Mouse (Mus musculus): ENCODE data around the gene Hspd1. TPM values are rescaled to one million over a fixed set of nuclear protein-coding genes. Genes with fewer than 3 reads are reported as not detected.
"Not testable (repeated sequence)": the region's sequence is repeated elsewhere in the genome, so short reads cannot be mapped to it uniquely, and the experiment has no call there.

The Hspd1 gene
- polyA plus RNA-seq, 1 experiment from 2014 or later, result 240 TPM

DNA sequence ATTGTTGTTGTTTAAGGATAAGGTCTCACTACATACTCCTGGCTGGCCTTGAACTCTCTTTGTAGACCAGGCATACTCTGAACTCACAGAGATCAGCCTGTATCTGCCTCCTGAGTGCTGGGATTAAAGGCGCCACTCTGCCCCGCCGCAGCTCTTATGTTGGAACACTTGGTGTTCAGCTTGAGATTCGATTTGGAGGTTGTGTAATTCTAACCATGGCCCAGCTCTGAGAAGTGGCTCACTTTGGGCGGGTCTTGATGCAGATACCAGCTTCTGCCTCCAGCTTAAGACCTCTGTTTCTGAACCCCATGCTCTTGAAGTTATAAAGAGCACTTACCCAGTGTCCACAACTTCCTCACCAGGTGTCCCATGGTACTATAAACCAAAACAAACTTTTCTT, 41.7 kb upstream of the Hspd1 start:
- Histone ChIP-seq H3K36me3 (ENCODE audit: control insufficient read depth, insufficient read depth, low read length) (no peaks in the 10 kb centered on the region), H3K9ac (ENCODE audit: low read length) (no peak overlapping the region), H3K4me2 (ENCODE audit: low read length) (no peak overlapping the region), H3K9me3 (replicated peaks; ENCODE audit: control insufficient read depth, low read length) (no peaks in the 10 kb centered on the region), H3K4me1 (ENCODE audit: control insufficient read depth, insufficient read depth, low read length) (peaks cover 13% of the 10 kb centered on the region), H3K27ac (ENCODE audit: low read depth, low read length) (no peak overlapping the region), H3K27me3 (replicated peaks; ENCODE audit: control insufficient read depth, insufficient read depth, low read length) (no peaks in the 10 kb centered on the region), H3K4me3 (ENCODE audit: low read depth, low read length) (no peak overlapping the region)
- ATAC-seq (no peak), DNase-seq (ENCODE audit: low spot score) (no peak)
- 90% methylated on average over 5 of the region's 5 CpGs for WGBS

- not testable (repeated sequence) for H3K4me2 ChIP-seq (ENCODE audit: low read length); DNase-seq (ENCODE audit: low spot score); H3K9ac ChIP-seq (ENCODE audit: low read length); H3K27ac ChIP-seq (ENCODE audit: low read depth, low read length); H3K4me1 ChIP-seq (ENCODE audit: control insufficient read depth, insufficient read depth, low read length); H3K36me3 ChIP-seq (ENCODE audit: control insufficient read depth, insufficient read depth, low read length); ATAC-seq; H3K27me3 ChIP-seq (replicated peaks; ENCODE audit: control insufficient read depth, insufficient read depth, low read length); H3K9me3 ChIP-seq (replicated peaks; ENCODE audit: control insufficient read depth, low read length); H3K4me3 ChIP-seq (ENCODE audit: low read depth, low read length)
- WGBS, result 98% methylated on average over 2 of the region's 2 CpGs
Measured at GRCm38 (mm10) chr1:55124136-55124535, 36.1 kb upstream of the Hspd1 start.

DNA sequence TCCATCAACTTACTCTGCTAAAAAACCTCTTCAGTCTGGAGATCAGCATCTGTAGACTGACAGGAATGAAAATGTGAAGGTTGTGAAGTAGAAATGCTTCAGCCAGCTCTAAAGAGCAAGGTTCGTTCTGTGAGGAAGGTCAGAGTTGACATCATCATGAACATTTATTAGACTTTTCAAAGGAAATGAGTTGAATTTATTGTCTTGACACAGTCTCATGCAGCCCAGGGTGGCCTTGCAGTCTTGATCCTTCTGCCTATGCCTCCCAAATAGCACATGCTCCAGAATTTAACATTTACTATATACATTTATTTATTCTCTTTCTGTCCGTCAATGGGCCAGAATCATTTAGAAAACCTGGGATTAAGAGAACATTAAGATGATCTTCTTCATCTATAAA, 35.5 kb upstream of the Hspd1 start:
- Histone ChIP-seq H3K9me3 (replicated peaks; ENCODE audit: control insufficient read depth, low read length) (no peaks in the 10 kb centered on the region), H3K4me2 (ENCODE audit: low read length) (no peak overlapping the region), H3K36me3 (ENCODE audit: control insufficient read depth, insufficient read depth, low read length) (no peaks in the 10 kb centered on the region), H3K27me3 (replicated peaks; ENCODE audit: control insufficient read depth, insufficient read depth, low read length) (no peaks in the 10 kb centered on the region), H3K27ac (ENCODE audit: low read depth, low read length) (no peak overlapping the region), H3K4me1 (ENCODE audit: control insufficient read depth, insufficient read depth, low read length) (no peaks in the 10 kb centered on the region), H3K9ac (ENCODE audit: low read length) (no peak overlapping the region), H3K4me3 (ENCODE audit: low read depth, low read length) (no peak overlapping the region)
- ATAC-seq (no peak), DNase-seq (ENCODE audit: low spot score) (no peak)
- 88% methylated on average over 2 of the region's 2 CpGs for WGBS

- Histone ChIP-seq H3K4me2 (ENCODE audit: low read length) (no peak overlapping the region), H3K9me3 (replicated peaks; ENCODE audit: control insufficient read depth, low read length) (no peaks in the 10 kb centered on the region), H3K36me3 (ENCODE audit: control insufficient read depth, insufficient read depth, low read length) (no peaks in the 10 kb centered on the region), H3K9ac (ENCODE audit: low read length) (no peak overlapping the region), H3K4me1 (ENCODE audit: control insufficient read depth, insufficient read depth, low read length) (no peaks in the 10 kb centered on the region), H3K4me3 (ENCODE audit: low read depth, low read length) (no peak overlapping the region), H3K27me3 (replicated peaks; ENCODE audit: control insufficient read depth, insufficient read depth, low read length) (no peaks in the 10 kb centered on the region), H3K27ac (ENCODE audit: low read depth, low read length) (no peak overlapping the region)
- DNase-seq (ENCODE audit: low spot score) (no peak), ATAC-seq (no peak)
- WGBS, result 85% methylated on average over 5 of the region's 5 CpGs
Measured at GRCm38 (mm10) chr1:55123046-55123445, 35.0 kb upstream of the Hspd1 start.

DNA sequence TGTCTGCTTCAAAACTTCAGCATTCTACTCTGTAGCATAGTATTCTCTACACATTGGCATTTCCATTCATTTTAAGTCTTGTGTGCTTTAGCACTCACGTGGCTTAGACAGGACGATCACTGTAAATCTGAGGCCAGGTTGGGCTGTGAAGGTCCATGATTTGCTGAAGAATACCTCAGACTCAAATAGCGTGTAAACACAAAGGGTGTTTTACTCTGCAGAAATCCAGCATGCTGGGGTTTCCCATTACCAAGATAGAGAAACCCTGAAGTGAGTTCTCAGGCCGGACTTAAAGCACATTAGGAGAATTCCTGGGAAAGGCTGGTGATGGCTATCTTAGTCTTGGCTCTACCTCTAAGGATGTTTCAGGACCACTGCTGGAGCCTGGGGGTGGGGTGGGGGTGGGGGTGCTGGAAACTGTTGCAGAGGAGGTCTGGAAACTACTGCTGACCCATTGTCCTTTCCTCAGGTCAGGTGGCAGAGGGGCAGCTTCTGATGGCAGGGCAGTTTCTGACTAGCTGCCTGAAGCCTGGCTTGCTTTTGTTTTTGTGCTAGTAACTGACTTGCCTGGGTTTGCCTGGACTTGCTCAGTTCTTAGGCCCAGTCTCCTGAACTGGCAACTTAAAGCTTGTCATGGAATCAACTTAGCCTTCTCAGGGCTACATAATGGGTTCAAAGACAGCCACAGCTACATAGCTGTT, 21.2 kb upstream of the Hspd1 start:
- DNase-seq (ENCODE audit: low spot score) (no peak), ATAC-seq (no peak)
- H3K4me1 ChIP-seq (ENCODE audit: control insufficient read depth, insufficient read depth, low read length), result no peaks in the 10 kb centered on the region
- H3K36me3 ChIP-seq (ENCODE audit: control insufficient read depth, insufficient read depth, low read length), result no peaks in the 10 kb centered on the region
- no peak overlapping the region for H3K4me3 ChIP-seq (ENCODE audit: low read depth, low read length)
- 84% methylated on average over 4 of the region's 4 CpGs for WGBS
- no peaks in the 10 kb centered on the region for H3K9me3 ChIP-seq (replicated peaks; ENCODE audit: control insufficient read depth, low read length)
- no peak overlapping the region for H3K9ac ChIP-seq (ENCODE audit: low read length)
- no peak overlapping the region for H3K4me2 ChIP-seq (ENCODE audit: low read length)
- H3K27ac ChIP-seq (ENCODE audit: low read depth, low read length), result no peak overlapping the region
- no peaks in the 10 kb centered on the region for H3K27me3 ChIP-seq (replicated peaks; ENCODE audit: control insufficient read depth, insufficient read depth, low read length)

DNA sequence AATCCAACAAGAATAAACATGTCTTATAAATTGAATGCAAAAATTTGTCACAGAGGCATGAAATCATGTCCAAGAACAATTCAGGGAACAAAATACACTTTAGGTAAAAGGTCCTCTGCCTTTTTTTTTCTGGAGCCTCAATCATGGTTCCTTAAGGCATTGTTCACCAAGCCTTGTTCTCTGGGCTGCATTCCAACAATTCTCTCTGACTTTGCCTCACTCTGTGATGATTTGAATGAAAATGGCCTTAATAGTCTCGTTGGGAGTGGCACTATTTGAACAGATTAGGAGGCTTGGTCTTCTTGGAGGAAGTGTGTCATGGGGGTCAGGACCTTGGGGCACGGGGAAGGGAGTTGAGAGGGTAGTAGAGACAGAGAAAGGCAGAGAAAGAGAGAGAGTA, 20.4 kb upstream of the Hspd1 start:
- Histone ChIP-seq H3K27ac (ENCODE audit: low read depth, low read length) (no peak overlapping the region), H3K4me2 (ENCODE audit: low read length) (no peak overlapping the region), H3K36me3 (ENCODE audit: control insufficient read depth, insufficient read depth, low read length) (no peaks in the 10 kb centered on the region), H3K9me3 (replicated peaks; ENCODE audit: control insufficient read depth, low read length) (no peaks in the 10 kb centered on the region), H3K4me1 (ENCODE audit: control insufficient read depth, insufficient read depth, low read length) (no peaks in the 10 kb centered on the region), H3K27me3 (replicated peaks; ENCODE audit: control insufficient read depth, insufficient read depth, low read length) (no peaks in the 10 kb centered on the region), H3K4me3 (ENCODE audit: low read depth, low read length) (no peak overlapping the region), H3K9ac (ENCODE audit: low read length) (no peak overlapping the region)
- ATAC-seq (no peak), DNase-seq (ENCODE audit: low spot score) (no peak)
- WGBS, result 22% methylated on average over 2 of the region's 2 CpGs

DNA sequence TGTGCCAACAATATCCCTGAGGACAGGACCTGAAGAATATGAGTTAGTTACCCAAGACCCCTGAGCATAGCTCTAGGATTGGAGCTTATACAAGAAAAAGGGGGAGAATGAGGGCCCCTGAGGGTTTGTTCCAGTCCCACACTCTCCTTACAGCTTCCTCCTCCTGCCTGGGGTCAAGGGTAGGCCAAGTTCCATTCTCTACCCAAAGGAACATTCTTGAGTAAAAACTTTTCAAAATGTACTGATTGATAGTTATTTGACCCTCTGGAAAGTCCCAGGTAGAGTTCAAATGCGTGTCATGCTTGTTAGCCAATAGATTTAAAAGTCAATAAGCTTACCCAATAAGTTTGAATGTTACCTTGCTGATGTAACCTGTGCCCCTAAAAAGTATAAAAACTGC, 19.6 kb upstream of the Hspd1 start:
- H3K9ac ChIP-seq (ENCODE audit: low read length), result no peak overlapping the region
- no peaks in the 10 kb centered on the region for H3K27me3 ChIP-seq (replicated peaks; ENCODE audit: control insufficient read depth, insufficient read depth, low read length)
- no peak overlapping the region for H3K4me2 ChIP-seq (ENCODE audit: low read length)
- DNase-seq (ENCODE audit: low spot score) (no peak), ATAC-seq (no peak)
- no peaks in the 10 kb centered on the region for H3K36me3 ChIP-seq (ENCODE audit: control insufficient read depth, insufficient read depth, low read length)
- no peaks in the 10 kb centered on the region for H3K4me1 ChIP-seq (ENCODE audit: control insufficient read depth, insufficient read depth, low read length)
- H3K9me3 ChIP-seq (replicated peaks; ENCODE audit: control insufficient read depth, low read length), result no peaks in the 10 kb centered on the region
- H3K27ac ChIP-seq (ENCODE audit: low read depth, low read length), result no peak overlapping the region
- WGBS, result 88% methylated on average over 1 of the region's 1 CpGs
- no peak overlapping the region for H3K4me3 ChIP-seq (ENCODE audit: low read depth, low read length)

DNA sequence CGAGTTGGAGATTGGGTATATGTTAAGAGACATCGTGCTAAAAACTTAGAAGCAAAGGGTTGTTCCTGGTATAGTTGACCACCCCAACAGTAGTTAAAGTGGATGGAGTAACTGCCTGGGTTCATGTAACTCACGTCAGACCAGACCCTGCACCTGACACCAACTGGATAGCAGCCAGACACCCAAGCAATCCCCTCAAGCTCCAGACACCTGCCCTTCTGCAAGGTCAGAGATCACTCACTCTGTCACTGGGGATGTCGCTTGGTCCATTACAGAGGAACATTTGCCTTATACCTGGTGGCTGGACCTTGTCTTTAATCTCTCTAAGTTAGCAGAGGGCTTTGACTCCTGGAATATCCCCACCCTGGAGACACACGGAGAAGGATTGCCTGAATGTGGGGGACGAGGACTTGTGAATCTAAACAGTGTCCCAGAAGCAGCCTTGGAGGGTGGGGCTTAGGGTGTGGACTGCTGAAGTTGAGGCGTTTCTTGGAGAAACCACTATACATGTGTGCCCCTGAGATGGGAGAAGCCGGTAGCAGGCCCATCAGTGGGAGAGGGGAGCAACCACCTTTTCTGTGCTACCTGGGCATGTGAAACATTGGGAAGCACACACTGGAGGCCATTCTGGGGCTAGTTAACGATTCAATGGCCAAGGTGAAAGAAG, 19.0 kb upstream of the Hspd1 start:
- Histone ChIP-seq H3K27ac (ENCODE audit: low read depth, low read length) (no peak overlapping the region), H3K4me2 (ENCODE audit: low read length) (no peak overlapping the region), H3K9ac (ENCODE audit: low read length) (no peak overlapping the region), H3K36me3 (ENCODE audit: control insufficient read depth, insufficient read depth, low read length) (no peaks in the 10 kb centered on the region), H3K27me3 (replicated peaks; ENCODE audit: control insufficient read depth, insufficient read depth, low read length) (no peaks in the 10 kb centered on the region), H3K4me3 (ENCODE audit: low read depth, low read length) (no peak overlapping the region), H3K4me1 (ENCODE audit: control insufficient read depth, insufficient read depth, low read length) (no peaks in the 10 kb centered on the region), H3K9me3 (replicated peaks; ENCODE audit: control insufficient read depth, low read length) (no peaks in the 10 kb centered on the region)
- DNase-seq (ENCODE audit: low spot score) (no peak), ATAC-seq (no peak)
- 88% methylated on average over 9 of the region's 9 CpGs for WGBS

DNA sequence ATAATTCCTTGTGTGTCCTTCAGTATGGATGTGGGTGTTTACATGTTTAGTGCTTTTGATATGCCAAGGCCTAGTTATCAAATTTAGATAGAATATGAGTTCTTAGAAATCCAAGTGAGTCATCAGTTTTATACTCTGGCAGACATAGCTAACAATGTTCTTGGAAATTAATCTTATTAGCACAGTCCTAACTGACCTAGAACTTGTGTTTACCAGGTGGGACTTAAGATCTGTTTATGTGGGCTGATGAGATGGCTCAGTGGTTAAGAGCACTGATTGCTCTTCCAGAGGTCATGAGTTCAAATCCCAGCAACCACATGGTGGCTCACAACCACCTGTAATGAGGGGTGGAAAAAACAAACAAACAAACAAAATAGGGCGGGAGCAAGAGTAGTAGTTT, 4.4 kb upstream of the Hspd1 start:
- no peak overlapping the region for H3K4me3 ChIP-seq (ENCODE audit: low read depth, low read length)
- no peak overlapping the region for H3K4me2 ChIP-seq (ENCODE audit: low read length)
- no peak for DNase-seq (ENCODE audit: low spot score)
- H3K9me3 ChIP-seq (replicated peaks; ENCODE audit: control insufficient read depth, low read length), result no peaks in the 10 kb centered on the region
- no peaks in the 10 kb centered on the region for H3K27me3 ChIP-seq (replicated peaks; ENCODE audit: control insufficient read depth, insufficient read depth, low read length)
- WGBS, result 76% methylated on average over 1 of the region's 1 CpGs
- no peak for ATAC-seq
- peaks cover 12% of the 10 kb centered on the region; the same call in 1 of the 2 replicates for H3K4me1 ChIP-seq (ENCODE audit: control insufficient read depth, insufficient read depth, low read length)
- H3K27ac ChIP-seq (ENCODE audit: low read depth, low read length), result no peak overlapping the region
- no peak overlapping the region for H3K9ac ChIP-seq (ENCODE audit: low read length)
- H3K36me3 ChIP-seq (ENCODE audit: control insufficient read depth, insufficient read depth, low read length), result peaks cover 30% of the 10 kb centered on the region

All from forebrain, embryonic 14.5 days (tissue).